31 mouse cellular contexts compared by ENCODE assay signal in genomic region chr11:40477294-40477693, GRCm38 (mm10).
DNase-seq lines count a peak whose midpoint lies in the region; ATAC-seq lines count a peak whose summit lies in the region.
"Had no signal": no experiment of that assay in that cellular context is flagged by ENCODE, and none has a peak within 500 bp of the region (broad histone marks: within the 10 kb centered on the region; RNA-seq: fewer than 3 reads in every experiment).

No protein-coding gene starts in this region.

- H3K27me3 ChIP-seq in hindbrain, embryonic 10.5 days (ENCODE audit: insufficient read depth, poor library complexity, severe bottlenecking) = no peaks in the 10 kb centered on the region
- no peaks in the 10 kb centered on the region for H3K27me3 ChIP-seq in hindbrain, embryonic 12.5 days
- no peaks in the 10 kb centered on the region for H3K27me3 ChIP-seq in midbrain, embryonic 16.5 days (ENCODE audit: control insufficient read depth, insufficient read depth, low read depth, low read length)
- H3K27me3 ChIP-seq: embryonic facial prominence, embryonic 13.5 days; forebrain, embryonic 15.5 days; heart, embryonic 15.5 days; liver, embryonic 15.5 days; neural tube, embryonic 12.5 days had no signal

- no peak overlapping the region for H3K9ac ChIP-seq in hindbrain, embryonic 12.5 days
- H3K9ac ChIP-seq in midbrain, embryonic 16.5 days (ENCODE audit: low read depth, low read length) = no peak overlapping the region
- H3K9ac ChIP-seq: embryonic facial prominence, embryonic 13.5 days; forebrain, embryonic 15.5 days; heart, embryonic 15.5 days; liver, embryonic 15.5 days; lung, embryonic 14.5 days; neural tube, embryonic 12.5 days had no signal

- H3K27ac ChIP-seq in hindbrain, embryonic 10.5 days = 0 out of 2 replicates have a peak overlapping the region, but pooled peaks have one; percentile 23
- no peak overlapping the region for H3K27ac ChIP-seq in hindbrain, embryonic 12.5 days
- 0 out of 2 replicates have a peak overlapping the region, but pooled peaks have one; percentile 38 for H3K27ac ChIP-seq in midbrain, embryonic 16.5 days (ENCODE audit: low read length)
- H3K27ac ChIP-seq: embryonic facial prominence, embryonic 13.5 days; forebrain, embryonic 10.5 days; forebrain, embryonic 15.5 days; heart, embryonic 10.5 days; heart, embryonic 15.5 days; kidney, postnatal 0 days; liver, embryonic 15.5 days; neural tube, embryonic 12.5 days had no signal

- no peak overlapping the region for H3K4me3 ChIP-seq in hindbrain, embryonic 10.5 days
- no peak overlapping the region for H3K4me3 ChIP-seq in hindbrain, embryonic 12.5 days
- no peak overlapping the region for H3K4me3 ChIP-seq in midbrain, embryonic 16.5 days (ENCODE audit: low read depth, low read length)
- H3K4me3 ChIP-seq: embryonic facial prominence, embryonic 13.5 days; forebrain, embryonic 10.5 days; forebrain, embryonic 15.5 days; heart, embryonic 10.5 days; heart, embryonic 15.5 days; liver, embryonic 15.5 days; myocyte; neural tube, embryonic 12.5 days had no signal

- peaks cover 9% of the 10 kb centered on the region for H3K4me1 ChIP-seq in hindbrain, embryonic 10.5 days (replicated peaks)
- H3K4me1 ChIP-seq in hindbrain, embryonic 12.5 days = peaks cover 2% of the 10 kb centered on the region; the same call in 1 of the 2 replicates
- 0 out of 2 replicates have a peak, but pooled peaks cover 3% of the 10 kb centered on the region for H3K4me1 ChIP-seq in midbrain, embryonic 16.5 days (ENCODE audit: control insufficient read depth, insufficient read depth, low read length)
- H3K4me1 ChIP-seq: embryonic facial prominence, embryonic 13.5 days; forebrain, embryonic 10.5 days; forebrain, embryonic 15.5 days; heart, embryonic 10.5 days; heart, embryonic 15.5 days; liver, embryonic 15.5 days had no signal

- ATAC-seq in hindbrain, embryonic 12.5 days (ENCODE audit: low FRiP score) = no peak
- no peak for ATAC-seq in midbrain, embryonic 16.5 days
- ATAC-seq: forebrain, embryonic 15.5 days; hindbrain, embryonic 16.5 days had no signal

- no peaks in the 10 kb centered on the region for H3K9me3 ChIP-seq in hindbrain, embryonic 10.5 days
- no peaks in the 10 kb centered on the region for H3K9me3 ChIP-seq in hindbrain, embryonic 12.5 days (replicated peaks)
- H3K9me3 ChIP-seq in midbrain, embryonic 16.5 days (replicated peaks; ENCODE audit: control insufficient read depth, low read length, poor library complexity, severe bottlenecking) = no peaks in the 10 kb centered on the region
- H3K9me3 ChIP-seq: embryonic facial prominence, embryonic 13.5 days; forebrain, embryonic 10.5 days; forebrain, embryonic 15.5 days; heart, embryonic 10.5 days; heart, embryonic 15.5 days; liver, embryonic 15.5 days; neural tube, embryonic 12.5 days had no signal

- WGBS in hindbrain, embryonic 10.5 days = 30% methylated on average over 7 of the region's 7 CpGs
- WGBS in hindbrain, embryonic 12.5 days = 26% methylated on average over 7 of the region's 7 CpGs
- WGBS in midbrain, embryonic 16.5 days = 25% methylated on average over 7 of the region's 7 CpGs

- H3K36me3 ChIP-seq in hindbrain, embryonic 10.5 days = no peaks in the 10 kb centered on the region
- no peaks in the 10 kb centered on the region for H3K36me3 ChIP-seq in hindbrain, embryonic 12.5 days
- no peaks in the 10 kb centered on the region for H3K36me3 ChIP-seq in midbrain, embryonic 16.5 days (ENCODE audit: control insufficient read depth, insufficient read depth, low read length)
- H3K36me3 ChIP-seq: embryonic facial prominence, embryonic 13.5 days; forebrain, embryonic 10.5 days; forebrain, embryonic 15.5 days; heart, embryonic 10.5 days; heart, embryonic 15.5 days; liver, embryonic 15.5 days; neural tube, embryonic 12.5 days had no signal

- DNase-seq in hindbrain, embryonic 10.5 days (ENCODE audit: low spot score) = no peak
- peak; percentile 63 for DNase-seq in ES-CJ7 (ENCODE audit: low read depth, low spot score)
- peak; percentile 81 for DNase-seq in ZHBTc4 (ENCODE audit: low read depth, low spot score)
- no peak for DNase-seq in spleen, postnatal 4 days (ENCODE audit: low spot score in 2 of 2)
- no peak for DNase-seq in kidney, adult 11 months
- DNase-seq: adrenal gland, postnatal 14 days; cerebellum, adult 11-12 months; cerebellum, postnatal 10 days; gastrocnemius, postnatal 25 days; heart, adult 11 months; heart, postnatal 36 days; kidney, adult 8-10 months; kidney, postnatal 4 days; lung, embryonic 14.5 days; lung, postnatal 14 days; right cerebral cortex, adult 18-20 months; spleen, adult 18-20 months; thymus, adult 2 months; thymus, postnatal 36 days had no signal

- H3K4me2 ChIP-seq in hindbrain, embryonic 12.5 days (replicated peaks) = no peak overlapping the region
- H3K4me2 ChIP-seq in midbrain, embryonic 16.5 days (ENCODE audit: low read length) = no peak overlapping the region
- H3K4me2 ChIP-seq: embryonic facial prominence, embryonic 13.5 days; forebrain, embryonic 15.5 days; heart, embryonic 15.5 days; liver, embryonic 15.5 days; lung, embryonic 14.5 days; neural tube, embryonic 12.5 days had no signal

Comparison
In these comparisons a context has a peak if more than half of its experiments do, and no peak if none do; other contexts are left out.
1. DNase-seq: peak in ES-CJ7 (single experiment) and ZHBTc4 (single experiment); none in hindbrain, embryonic 10.5 days (single experiment), spleen, postnatal 4 days (0 of 2) and kidney, adult 11 months (single experiment).